Mouse (Mus musculus) megakaryocyte, embryonic 14.5 days (primary cell): ENCODE measurements around the gene Ap2a1. TPM values are rescaled to one million over a fixed set of nuclear protein-coding genes. Genes with fewer than 3 reads are reported as not detected.
A peak's percentile ranks its signal among the peaks of the same experiment; 100 is the strongest.

Experiments
- H3K27me3 ChIP-seq: replicated peaks from 2 replicates; pipeline ENCODE3; 2012; ENCODE audit warnings: inconsistent platforms
- H3K36me3 ChIP-seq: replicated peaks from 2 replicates; pipeline ENCODE3; 2012; ENCODE audit warnings: low read length, inconsistent platforms, mixed read lengths
- H3K4me1 ChIP-seq: 2 replicates; pipeline ENCODE4 v1.6.1; 2012; ENCODE audit warnings: inconsistent platforms
- H3K4me3 ChIP-seq: replicated peaks from 2 replicates; pipeline ENCODE3; 2012; ENCODE audit warnings: moderate library complexity, mild to moderate bottlenecking, inconsistent platforms
- H3K9me3 ChIP-seq: 2 replicates; pipeline ENCODE4 v1.6.1; 2012; ENCODE audit warnings: inconsistent platforms
- FLI1 ChIP-seq: IDR thresholded peaks from 2 replicates; pipeline ENCODE4 v1.6.1; 2012; ENCODE audit warnings: low read length, inconsistent platforms, mixed read lengths
- GATA1 ChIP-seq: IDR thresholded peaks from 3 replicates; pipeline ENCODE4 v1.6.1; 2012; ENCODE audit warnings: mixed read lengths, low read length, inconsistent platforms, borderline replicate concordance
- polyA plus RNA-seq: library from polyadenylated mRNA; stranded (reverse); fragments of >175 nt; gene quantifications from 2 replicates; pipeline ENCODE4 v1.2.3, GENCODE M21; 2012; ENCODE audit warnings: low replicate concordance; ENCODE audit not compliant: insufficient read depth

Ap2a1 gene
- polyA plus RNA-seq, 1 experiment: 137 TPM

DNA sequence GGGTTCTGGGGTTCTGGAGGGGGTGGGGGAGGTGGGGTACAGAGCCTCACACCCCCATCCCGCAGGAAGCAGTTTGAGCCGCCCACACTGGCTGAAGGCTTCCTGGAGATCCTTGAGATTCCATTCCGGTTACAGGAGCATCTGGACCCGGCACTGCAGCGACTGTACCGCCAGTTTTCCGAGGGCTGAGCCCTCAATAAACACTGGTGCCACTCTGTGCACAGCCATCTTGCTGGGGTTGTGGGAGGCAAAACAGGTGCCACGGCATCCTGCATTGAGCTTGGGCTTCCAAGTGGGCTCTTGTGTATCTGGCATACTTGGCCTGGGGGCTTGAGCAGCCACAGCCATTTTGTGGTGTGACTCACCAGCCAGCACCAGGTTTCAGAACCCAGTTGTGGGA lies 66.9 kb downstream of the Ap2a1 start:
- no peaks in the 10 kb centered on the region for H3K27me3 ChIP-seq
- H3K4me1 ChIP-seq: peaks cover 93% of the 10 kb centered on the region
- no peak overlapping the region for H3K4me3 ChIP-seq
- H3K9me3 ChIP-seq: no peaks in the 10 kb centered on the region
- H3K36me3 ChIP-seq: peaks cover 83% of the 10 kb centered on the region
- TF ChIP-seq FLI1 (no peak), GATA1 (no peak)

DNA sequence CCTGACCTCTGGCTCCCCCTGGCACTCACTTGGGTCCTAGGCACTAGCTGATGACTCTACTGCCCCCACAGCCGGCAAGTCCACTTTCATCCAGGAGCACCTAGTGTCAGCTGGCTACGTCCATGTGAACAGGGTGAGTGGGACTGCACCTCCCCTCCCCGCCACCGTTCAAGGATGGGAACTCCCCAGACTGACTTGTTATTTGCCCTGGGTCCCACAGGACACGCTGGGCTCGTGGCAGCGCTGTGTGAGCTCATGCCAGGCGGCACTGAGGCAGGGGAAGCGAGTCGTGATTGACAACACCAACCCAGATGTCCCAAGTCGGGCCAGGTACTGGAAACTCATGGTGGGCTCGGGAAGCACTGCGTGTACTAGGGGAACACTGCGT lies 67.9 kb downstream of the Ap2a1 start:
- TF ChIP-seq FLI1 (no peak), GATA1 (no peak)
- Histone ChIP-seq H3K4me3 (peak overlapping the region; percentile 35), H3K9me3 (no peaks in the 10 kb centered on the region), H3K4me1 (peaks cover 89% of the 10 kb centered on the region), H3K27me3 (no peaks in the 10 kb centered on the region), H3K36me3 (peaks cover 75% of the 10 kb centered on the region)

DNA sequence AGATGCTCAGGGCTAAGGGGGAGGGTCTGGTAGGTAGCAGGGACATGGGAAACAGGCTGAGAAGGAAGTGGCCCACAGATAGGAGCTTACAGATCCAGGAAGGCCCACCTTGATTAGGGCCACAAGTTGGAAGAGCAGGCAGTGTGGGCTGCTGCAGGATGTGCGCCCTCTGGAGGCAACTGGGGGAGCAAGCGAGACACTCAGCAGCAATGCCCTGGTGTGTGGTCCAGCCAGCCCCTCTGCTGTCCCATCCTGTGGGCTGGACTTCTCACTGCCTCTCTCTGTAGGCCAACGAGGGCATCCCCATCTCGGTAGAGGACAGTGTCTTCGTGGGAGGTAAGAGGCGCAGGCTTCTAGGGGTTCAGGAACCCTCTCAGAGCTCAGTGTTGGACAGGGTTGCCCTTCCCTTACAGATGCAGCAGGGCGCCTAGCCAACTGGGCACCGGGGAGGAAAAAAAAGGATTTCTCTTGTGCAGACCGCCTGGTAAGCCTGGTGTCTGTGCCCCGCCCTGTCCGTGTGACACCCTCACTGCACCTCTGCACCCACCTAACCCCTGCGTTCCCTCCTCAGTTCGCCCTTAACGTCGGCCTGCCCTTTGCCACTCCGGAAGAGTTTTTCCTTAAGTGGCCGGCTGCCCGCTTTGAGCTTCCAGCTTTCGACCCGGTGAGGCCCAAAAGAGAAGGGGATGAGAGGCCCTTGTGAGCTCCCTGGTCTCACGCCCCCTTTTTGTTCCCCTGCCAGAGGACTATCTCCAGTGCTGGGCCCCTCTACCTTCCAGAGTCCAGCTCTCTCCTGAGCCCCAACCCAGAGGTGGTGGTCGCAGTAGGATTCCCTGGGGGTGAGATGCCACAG lies 68.5 kb downstream of the Ap2a1 start:
- H3K36me3 ChIP-seq: peaks cover 69% of the 10 kb centered on the region
- TF ChIP-seq GATA1 (no peak), FLI1 (no peak)

DNA sequence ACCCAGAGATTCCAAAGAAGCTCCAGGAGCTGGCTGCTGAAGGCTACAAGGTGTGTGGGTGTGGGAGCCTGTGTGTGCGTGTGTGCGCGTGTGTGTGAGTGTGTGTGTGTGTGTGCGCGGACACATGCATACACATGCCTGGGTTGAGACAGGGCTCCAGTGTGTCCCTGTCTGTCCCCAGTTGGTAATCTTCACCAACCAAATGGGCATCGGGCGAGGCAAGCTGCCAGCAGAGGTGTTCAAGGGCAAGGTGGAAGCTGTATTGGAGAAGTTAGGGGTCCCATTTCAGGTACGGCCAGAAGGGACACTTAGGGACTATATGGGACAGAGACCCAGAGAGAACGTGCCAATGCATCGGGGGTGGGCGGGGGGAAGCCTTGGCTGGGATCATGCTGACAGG lies 69.4 kb downstream of the Ap2a1 start:
- H3K4me1 ChIP-seq: peaks cover 89% of the 10 kb centered on the region
- TF ChIP-seq FLI1: no peak
- no peak for TF ChIP-seq GATA1
- H3K4me3 ChIP-seq: no peak overlapping the region
- H3K36me3 ChIP-seq: peaks cover 60% of the 10 kb centered on the region
- H3K27me3 ChIP-seq: no peaks in the 10 kb centered on the region
- no peaks in the 10 kb centered on the region for H3K9me3 ChIP-seq

More for the DNA sequence above, 68.5 kb downstream of the Ap2a1 start:
- no peaks in the 10 kb centered on the region for H3K27me3 ChIP-seq
- H3K4me1 ChIP-seq: peaks cover 89% of the 10 kb centered on the region
- peak overlapping the region; percentile 55 for H3K4me3 ChIP-seq
- no peaks in the 10 kb centered on the region for H3K9me3 ChIP-seq

DNA sequence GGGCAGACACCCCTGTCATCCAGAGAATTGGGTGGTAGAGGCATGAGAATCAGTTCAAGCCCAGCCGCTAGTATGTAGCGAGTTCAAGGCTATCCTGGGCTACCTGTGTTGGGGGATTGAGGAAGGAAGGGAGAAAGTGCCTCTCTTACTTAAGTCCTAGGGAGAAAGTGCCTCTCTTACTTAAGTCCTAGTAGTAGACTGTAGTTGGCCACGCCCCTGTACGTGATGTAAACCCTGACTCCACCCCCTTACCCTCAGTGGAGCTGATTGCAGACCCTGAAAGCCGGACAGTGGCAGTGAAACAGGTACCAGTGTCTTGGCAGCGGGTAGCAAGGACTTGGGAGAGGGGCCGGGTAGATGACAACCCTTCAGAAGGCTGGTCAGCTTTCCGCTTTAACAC lies 71.4 kb downstream of the Ap2a1 start:
- Histone ChIP-seq H3K9me3 (no peaks in the 10 kb centered on the region), H3K27me3 (no peaks in the 10 kb centered on the region), H3K4me3 (peak overlapping the region; percentile 97), H3K4me1 (peaks cover 83% of the 10 kb centered on the region), H3K36me3 (peaks cover 51% of the 10 kb centered on the region)
- TF ChIP-seq FLI1 (no peak), GATA1 (no peak)

DNA sequence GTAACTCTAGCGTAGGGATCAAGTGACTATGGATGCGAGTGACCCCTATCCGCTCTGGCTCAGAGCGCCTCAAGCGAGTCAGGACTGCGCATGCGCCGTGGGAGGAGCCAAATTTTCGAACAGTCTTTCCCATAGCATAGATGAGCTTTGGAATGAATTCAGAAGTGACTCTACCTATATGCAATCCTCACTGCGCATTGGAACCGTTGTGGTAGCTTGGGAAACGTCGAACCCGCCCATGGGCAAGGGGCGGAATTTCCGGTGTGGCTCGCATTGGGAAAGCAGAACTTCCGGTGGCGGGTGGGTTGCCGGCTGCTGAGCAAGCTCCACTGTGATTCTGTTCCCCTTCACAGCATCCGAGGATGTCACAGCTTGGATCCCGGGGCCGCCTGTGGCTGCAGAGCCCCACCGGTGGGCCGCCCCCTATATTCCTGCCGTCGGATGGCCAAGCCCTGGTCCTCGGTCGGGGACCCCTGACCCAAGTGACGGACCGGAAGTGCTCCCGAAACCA lies 72.2 kb downstream of the Ap2a1 start, which contains the start of gene Pnkp:
Gene Pnkp, plus strand, starts transcription at position 98 of the 511 bp plus-strand sequence.
- Histone ChIP-seq H3K4me1 (peaks cover 89% of the 10 kb centered on the region), H3K9me3 (no peaks in the 10 kb centered on the region), H3K4me3 (peak within 1 kb of the TSS; percentile 97), H3K27me3 (no peaks in the 10 kb centered on the region), H3K36me3 (peaks cover 51% of the 10 kb centered on the region)
- TF ChIP-seq GATA1 (no peak), FLI1 (peak; percentile 82)

DNA sequence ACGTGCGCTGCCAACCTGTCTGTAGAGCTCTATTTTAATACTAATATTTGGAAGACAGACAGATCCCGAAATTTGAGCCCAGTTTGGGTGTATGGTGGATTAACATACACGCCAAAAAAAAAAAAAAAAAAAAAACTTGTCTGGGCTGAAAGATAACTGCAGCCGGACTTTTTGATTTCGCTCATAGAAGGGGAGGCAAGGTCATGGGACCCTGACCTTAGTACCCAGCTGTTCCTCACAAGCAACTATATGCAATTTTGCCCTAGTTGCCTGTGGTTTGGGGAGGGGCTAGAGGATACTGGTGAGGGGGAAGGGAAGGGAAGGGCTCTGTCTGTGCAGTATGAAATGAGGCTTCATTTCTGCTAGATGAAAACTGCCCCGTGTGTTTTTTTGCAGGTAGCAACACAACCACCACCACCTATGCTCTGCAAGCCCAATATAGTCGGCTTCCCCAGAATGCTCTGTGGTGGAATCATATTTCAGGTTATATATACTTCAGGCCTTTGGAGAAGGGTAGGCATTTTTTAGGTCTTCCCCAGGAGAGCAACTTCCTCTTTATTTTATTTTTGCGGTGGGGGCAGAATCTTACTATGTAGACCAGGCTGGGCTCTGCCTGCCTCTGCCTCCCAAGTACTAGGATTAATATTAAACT lies 72.9 kb downstream of the Ap2a1 start:
- Histone ChIP-seq H3K4me1 (peaks cover 89% of the 10 kb centered on the region), H3K4me3 (peak overlapping the region; percentile 97), H3K9me3 (no peaks in the 10 kb centered on the region), H3K36me3 (peaks cover 51% of the 10 kb centered on the region), H3K27me3 (no peaks in the 10 kb centered on the region)
- TF ChIP-seq GATA1 (no peak), FLI1 (no peak)

DNA sequence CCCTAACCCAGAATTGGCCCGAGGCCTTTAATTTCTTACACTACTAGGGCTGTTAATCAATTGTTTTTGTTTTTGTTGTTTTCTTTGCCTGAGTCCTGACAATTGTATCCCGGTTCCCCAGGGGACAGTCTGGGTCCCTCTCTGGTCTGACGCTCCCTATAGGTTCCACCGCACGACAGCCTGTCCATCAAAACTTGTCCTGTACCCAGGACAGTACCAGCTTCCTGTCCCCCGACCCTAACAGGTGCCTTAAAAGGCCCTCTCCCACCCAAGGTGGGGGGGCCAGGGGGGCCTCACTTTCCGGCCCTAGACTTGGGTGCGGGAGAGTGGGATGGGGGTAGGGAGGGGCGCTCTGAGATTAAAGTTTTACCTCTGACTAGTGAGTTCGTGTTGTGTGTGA lies 74.3 kb downstream of the Ap2a1 start:
- H3K4me3 ChIP-seq: peak overlapping the region; percentile 98
- TF ChIP-seq GATA1 (no peak), FLI1 (no peak)
- peaks cover 41% of the 10 kb centered on the region for H3K36me3 ChIP-seq
- H3K9me3 ChIP-seq: no peaks in the 10 kb centered on the region
- no peaks in the 10 kb centered on the region for H3K27me3 ChIP-seq
- H3K4me1 ChIP-seq: peaks cover 86% of the 10 kb centered on the region

DNA sequence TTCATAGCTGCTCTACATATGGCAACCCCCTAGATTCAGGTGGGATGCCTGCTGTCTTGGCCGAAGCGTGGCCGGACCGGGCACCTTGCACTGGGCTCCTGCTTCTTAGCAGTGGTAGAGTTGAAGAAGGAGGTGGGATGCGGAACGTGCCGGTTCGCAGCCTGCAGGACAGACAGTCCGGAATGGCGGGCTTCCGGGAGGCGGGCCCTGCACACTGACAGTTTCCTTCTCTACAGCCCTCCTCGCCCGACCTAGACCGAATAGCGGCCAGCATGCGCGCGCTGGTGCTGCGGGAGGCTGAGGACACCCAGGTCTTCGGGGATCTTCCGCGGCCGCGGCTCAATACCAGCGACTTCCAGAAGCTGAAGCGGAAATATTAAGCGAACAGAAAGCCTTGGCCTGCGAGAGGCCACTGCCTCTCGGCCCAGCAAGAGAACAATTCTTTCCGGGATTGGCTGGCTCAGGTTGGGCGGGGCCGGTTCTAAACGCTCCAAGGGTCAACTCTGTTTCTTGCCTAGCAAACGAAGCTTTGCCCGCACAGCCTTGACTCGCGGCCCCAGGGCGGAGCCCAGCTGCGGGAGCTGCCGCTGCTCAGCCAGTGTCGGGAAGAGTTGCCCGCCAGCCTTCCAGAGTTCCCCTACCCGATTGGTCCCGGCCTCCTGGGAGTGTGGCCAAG lies 74.8 kb downstream of the Ap2a1 start:
- H3K36me3 ChIP-seq: peaks cover 35% of the 10 kb centered on the region

More for the DNA sequence above, 74.8 kb downstream of the Ap2a1 start:
- Histone ChIP-seq H3K9me3 (no peaks in the 10 kb centered on the region), H3K4me1 (peaks cover 80% of the 10 kb centered on the region), H3K27me3 (no peaks in the 10 kb centered on the region), H3K4me3 (peak overlapping the region; percentile 98)
- TF ChIP-seq GATA1 (no peak), FLI1 (no peak)
